Mouse (Mus musculus): ENCODE measurements around the gene Slc17a3.

DNA sequence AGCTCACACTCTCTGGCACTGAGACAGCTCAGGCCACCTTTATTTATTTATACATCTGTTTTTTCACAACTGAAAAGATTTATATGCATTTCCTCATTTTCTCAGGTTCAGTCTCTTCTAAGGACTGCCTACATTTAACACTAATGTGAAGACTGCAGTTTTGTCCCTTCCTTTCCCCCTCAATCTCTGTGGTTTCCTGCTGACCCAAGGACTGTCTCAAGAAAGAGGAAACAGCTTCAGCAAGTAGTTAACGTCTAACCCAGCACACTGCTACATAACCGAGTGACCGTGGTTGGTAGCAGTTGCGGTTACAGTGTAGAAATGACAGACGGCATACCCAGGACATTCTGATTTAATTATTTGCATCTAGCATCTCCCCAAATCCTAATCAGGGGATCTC lies 39.8 kb upstream of the Slc17a3 start:
- no peak for TF ChIP-seq CTCF (IDR thresholded peaks at IDR 0.05)
- TF ChIP-seq EP300 (IDR thresholded peaks at IDR 0.05) = no peak

All from lung, postnatal 0 days (tissue).